Mouse (Mus musculus) liver, embryonic 14 days (tissue): ENCODE data around the gene Olfr319. TPM values are rescaled to one million over a fixed set of nuclear protein-coding genes. Genes with fewer than 3 reads are reported as not detected.

Experiments used
- polyA plus RNA-seq: library from polyadenylated mRNA; depleted of rRNA; stranded (reverse); fragments of >200 nt; gene quantifications from 2 replicates; pipeline ENCODE4 v1.2.3, GENCODE M21; 2012; rRNA removed

Gene Olfr319
- polyA plus RNA-seq = not detected in 2 replicates

GRCm38 (mm10) chr11:58698862-58699261 lies at the start of gene Olfr319:
TSS of gene Olfr319 (plus strand) at chr11:58699162.

GRCm38 (mm10) chr11:58658596-58658995 lies 40.4 kb upstream of the Olfr319 start, which contains the start of gene Olfr322:
TSS of gene Olfr322 (plus strand) at chr11:58658782.

GRCm38 (mm10) chr11:58680799-58681198 lies 18.2 kb upstream of the Olfr319 start, which contains the start of gene Olfr320:
TSS of gene Olfr320 (plus strand) at chr11:58681099.

GRCm38 (mm10) chr11:58723914-58724313 lies 25.0 kb downstream of the Olfr319 start, which contains the start of gene Olfr318:
TSS of gene Olfr318 (minus strand) at chr11:58724014.

DNA sequence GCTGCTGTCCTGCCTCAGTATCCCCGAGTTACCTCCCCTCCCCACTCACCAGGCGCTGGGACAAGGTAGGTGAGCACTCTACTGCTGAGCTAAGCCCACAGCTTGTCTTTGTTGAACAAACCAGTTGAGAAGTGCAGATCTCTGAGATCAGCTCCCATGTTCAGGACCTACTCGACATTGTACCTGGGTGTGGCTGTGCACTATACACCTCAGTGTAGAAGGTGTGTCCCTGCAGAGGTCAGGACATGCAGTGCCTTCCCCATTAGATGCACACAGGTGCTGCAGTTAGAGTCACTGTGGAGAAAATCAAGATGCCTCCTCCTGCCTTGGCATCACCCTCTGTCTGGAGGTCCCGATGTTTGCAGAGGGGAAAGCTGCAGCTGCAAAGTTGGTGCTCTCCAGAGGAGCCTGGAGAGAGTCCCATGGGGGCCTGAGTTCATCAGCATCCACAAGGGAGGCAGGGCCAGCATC lies 39.9 kb downstream of the Olfr319 start, which contains the start of gene Olfr317:
TSS of gene Olfr317 (minus strand) at position 421 of the 471 bp plus-strand sequence.

GRCm38 (mm10) chr11:58752434-58752833 lies 53.5 kb downstream of the Olfr319 start, which contains the start of gene Olfr316:
TSS of gene Olfr316 (plus strand) at chr11:58752734.

Other genes with a start within 250 kb of the Olfr319 start
- gene Lypd9, start 246.2 kb upstream of the Olfr319 start, polyA plus RNA-seq = not detected in 2 replicates
- not detected in 2 replicates for gene Olfr30, start 236.9 kb upstream of the Olfr319 start, polyA plus RNA-seq
- gene Olfr332, start 206.6 kb upstream of the Olfr319 start, polyA plus RNA-seq = not detected in 2 replicates
- gene Olfr331, start 196.6 kb upstream of the Olfr319 start, polyA plus RNA-seq = not detected in 2 replicates
- gene Olfr330, start 164.3 kb upstream of the Olfr319 start, polyA plus RNA-seq = not detected in 2 replicates
- not detected in 2 replicates for gene Olfr329-ps, start 152.7 kb upstream of the Olfr319 start, polyA plus RNA-seq
- gene Olfr328, start 143.5 kb upstream of the Olfr319 start, polyA plus RNA-seq = not detected in 2 replicates
- gene Olfr224, start 128.6 kb upstream of the Olfr319 start, polyA plus RNA-seq = not detected in 2 replicates
- gene Olfr325, start 121.4 kb upstream of the Olfr319 start, polyA plus RNA-seq = not detected in 2 replicates
- gene Olfr324, start 104.0 kb upstream of the Olfr319 start, polyA plus RNA-seq = not detected in 2 replicates
- gene 2210407C18Rik, start 83.1 kb upstream of the Olfr319 start, polyA plus RNA-seq = not detected in 2 replicates
- not detected in 2 replicates for gene Olfr323, start 68.7 kb upstream of the Olfr319 start, polyA plus RNA-seq
- gene Trim58, start 58.7 kb upstream of the Olfr319 start, polyA plus RNA-seq = 8.3 and 10.1 TPM in 2 replicates
- gene Olfr322, start 40.4 kb upstream of the Olfr319 start, polyA plus RNA-seq = 0.03 TPM in 2 replicates
- gene Olfr320, start 18.1 kb upstream of the Olfr319 start, polyA plus RNA-seq = not detected in 2 replicates
- gene Olfr318, start 24.9 kb downstream of the Olfr319 start, polyA plus RNA-seq = not detected in 2 replicates
- gene Olfr317, start 40.0 kb downstream of the Olfr319 start, polyA plus RNA-seq = not detected in 2 replicates
- gene Olfr316, start 53.6 kb downstream of the Olfr319 start, polyA plus RNA-seq = not detected in 2 replicates
- gene Olfr315, start 74.0 kb downstream of the Olfr319 start, polyA plus RNA-seq = not detected in 2 replicates
- gene Olfr314, start 83.8 kb downstream of the Olfr319 start, polyA plus RNA-seq = not detected in 2 replicates
- 0.07 TPM in 1 of 2 replicates, not detected in the other for gene Fam183b, start 102.8 kb downstream of the Olfr319 start, polyA plus RNA-seq
- not detected in 2 replicates for gene Olfr313, start 115.8 kb downstream of the Olfr319 start, polyA plus RNA-seq
- not detected in 2 replicates for gene Olfr312, start 130.1 kb downstream of the Olfr319 start, polyA plus RNA-seq
- gene Olfr311, start 140.1 kb downstream of the Olfr319 start, polyA plus RNA-seq = not detected in 2 replicates
- gene Gm12258, start 148.0 kb downstream of the Olfr319 start, polyA plus RNA-seq = 2.5 and 2.6 TPM in 2 replicates
- 1.6 and 1.8 TPM in 2 replicates for gene 2810021J22Rik, start 168.1 kb downstream of the Olfr319 start, polyA plus RNA-seq
- gene Zfp39, start 205.1 kb downstream of the Olfr319 start, polyA plus RNA-seq = 4.9 and 5.1 TPM in 2 replicates
- 17.3 and 19.1 TPM in 2 replicates for gene Btnl10, start 218.7 kb downstream of the Olfr319 start, polyA plus RNA-seq
- gene Rnf187, start 239.8 kb downstream of the Olfr319 start, polyA plus RNA-seq = 67.3 and 77.9 TPM in 2 replicates
- gene Hist3h2ba, start 249.8 kb downstream of the Olfr319 start, polyA plus RNA-seq = 13.3 and 15.4 TPM in 2 replicates